Mouse (Mus musculus) cerebellum, adult 2 months (tissue): ENCODE measurements around the gene Gm49361. TPM values are rescaled to one million over a fixed set of nuclear protein-coding genes. Genes with fewer than 3 reads are reported as not detected.
A peak's percentile ranks its signal among the peaks of the same experiment; 100 is the strongest.

Experiments
- DNase-seq, 2 experiments: peaks; one replicate each; pipeline ENCODE4 v3.0.0; 2021
- H3K27ac ChIP-seq: fragments of 200-500 bp; 2 replicates; pipeline ENCODE4 v1.5.1; 2012; ENCODE audit warnings: low read length, control low read depth, inconsistent platforms; ENCODE audit not compliant: insufficient read depth
- H3K27me3 ChIP-seq: fragments of 200-500 bp; 2 replicates; pipeline ENCODE4 v1.6.1; 2012; ENCODE audit warnings: inconsistent platforms, mild to moderate bottlenecking, low read length, moderate library complexity; ENCODE audit not compliant: control insufficient read depth, insufficient read depth
- H3K4me1 ChIP-seq: fragments of 200-500 bp; 2 replicates; pipeline ENCODE4 v1.6.1; 2011; ENCODE audit warnings: low read length; ENCODE audit not compliant: control insufficient read depth, insufficient read depth
- H3K4me3 ChIP-seq: fragments of 200-500 bp; replicated peaks from 2 replicates; pipeline ENCODE3; 2011; ENCODE audit warnings: mild to moderate bottlenecking, low read depth, low read length, control low read depth; ENCODE audit not compliant: insufficient read depth
- CTCF ChIP-seq: fragments of 200-500 bp; IDR thresholded peaks from 2 replicates; pipeline ENCODE4 v1.5.1; 2011; ENCODE audit warnings: low read depth, mild to moderate bottlenecking, control low read depth, low read length, moderate library complexity, borderline replicate concordance; ENCODE audit not compliant: insufficient read depth
- POLR2A ChIP-seq: fragments of 200-500 bp; IDR thresholded peaks from 2 replicates; pipeline ENCODE4 v1.6.1; 2011; ENCODE audit warnings: low read length, control low read depth, borderline replicate concordance; ENCODE audit not compliant: insufficient read depth
- WGBS: fragments of 180-500 bp; shearing (Covaris S2); methylation state at CpG from one replicate; pipeline ENCODE4 v1.1.7; 2018; 5-methylcytosine and 5-hydroxymethylcytosine counted together
- polyA plus RNA-seq: library from polyadenylated mRNA; depleted of rRNA; stranded (reverse); fragments of >200 nt; gene quantifications from 2 replicates; pipeline ENCODE4 v1.2.3, GENCODE M21; 2012

Gene Gm49361
- polyA plus RNA-seq, 1 experiment, result not detected

DNA sequence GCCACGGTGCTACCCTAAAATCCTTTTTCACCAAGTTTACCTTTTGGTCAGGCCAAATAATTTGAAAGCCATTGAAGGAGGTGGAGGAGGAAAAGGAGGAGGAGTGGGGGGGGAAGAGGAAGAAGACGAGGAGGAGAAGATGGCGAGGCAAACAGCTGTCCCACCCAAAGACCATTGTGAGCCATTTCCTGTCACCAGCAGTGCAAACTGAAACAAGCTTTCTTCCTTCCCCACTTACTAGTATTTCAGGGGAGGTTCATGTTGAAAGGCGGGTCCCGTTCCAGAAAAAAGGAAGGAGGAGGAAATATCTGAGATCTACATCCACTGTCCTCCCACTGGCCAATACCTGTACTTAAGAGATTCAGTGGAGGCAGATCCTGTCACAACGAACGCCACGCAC, 16.5 kb downstream of the Gm49361 start:
- no peak for DNase-seq
- Histone ChIP-seq H3K4me3 (no peak overlapping the region), H3K27me3 (no peaks in the 10 kb centered on the region), H3K27ac (no peak overlapping the region), H3K4me1 (peaks cover 16% of the 10 kb centered on the region)
- WGBS, result 78% methylated on average over 8 of the region's 8 CpGs
- no peak for TF ChIP-seq CTCF
- TF ChIP-seq POLR2A, result no peak

DNA sequence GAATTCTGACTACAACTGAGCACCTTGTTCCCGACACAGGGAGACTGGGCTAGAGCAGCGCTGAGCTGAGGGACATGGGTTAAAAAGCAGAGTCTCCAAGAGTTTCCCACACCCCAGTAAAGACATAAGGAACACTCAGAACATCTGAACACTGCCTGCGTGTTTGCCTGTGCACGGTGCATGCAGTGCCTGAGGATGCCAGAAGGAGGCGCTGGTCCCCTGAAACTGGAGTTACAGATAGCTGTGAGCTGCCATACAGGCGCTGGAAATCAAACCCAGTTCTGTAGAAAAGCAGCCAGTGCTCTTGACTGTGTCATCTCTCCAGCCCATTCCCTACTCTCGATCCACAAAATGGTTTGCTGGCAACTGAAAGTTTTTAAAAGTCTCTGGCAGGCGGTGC, 19.7 kb downstream of the Gm49361 start:
- DNase-seq, result no peak
- Histone ChIP-seq H3K27ac (no peak overlapping the region), H3K4me3 (no peak overlapping the region), H3K27me3 (no peaks in the 10 kb centered on the region), H3K4me1 (peaks cover 21% of the 10 kb centered on the region)
- TF ChIP-seq POLR2A, result no peak
- TF ChIP-seq CTCF, result peak; percentile 26; the same call in 1 of the 2 replicates
- WGBS, result 81% methylated on average over 8 of the region's 8 CpGs

DNA sequence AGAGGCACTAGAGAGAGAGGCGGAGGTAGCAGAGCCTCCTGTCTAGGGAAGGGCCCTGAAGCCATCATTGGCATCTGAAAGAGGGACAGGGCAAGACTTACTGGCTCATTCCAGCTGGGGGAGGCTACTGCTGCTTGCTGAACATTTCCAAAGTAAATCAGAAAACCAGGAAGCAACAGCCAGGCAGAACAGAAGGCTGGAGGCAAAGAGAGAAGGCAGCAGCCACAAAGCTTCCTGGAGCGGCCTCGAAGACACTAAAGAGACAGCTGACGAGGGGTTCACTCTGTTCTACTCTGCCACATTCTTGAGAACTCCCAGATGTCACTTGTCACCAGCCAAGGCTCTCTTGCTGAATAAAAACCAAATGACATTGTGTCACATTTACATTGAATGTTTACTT, 21.4 kb downstream of the Gm49361 start:
- no peak for TF ChIP-seq POLR2A
- TF ChIP-seq CTCF, result no peak
- DNase-seq, result no peak
- 54% methylated on average over 4 of the region's 4 CpGs for WGBS

DNA sequence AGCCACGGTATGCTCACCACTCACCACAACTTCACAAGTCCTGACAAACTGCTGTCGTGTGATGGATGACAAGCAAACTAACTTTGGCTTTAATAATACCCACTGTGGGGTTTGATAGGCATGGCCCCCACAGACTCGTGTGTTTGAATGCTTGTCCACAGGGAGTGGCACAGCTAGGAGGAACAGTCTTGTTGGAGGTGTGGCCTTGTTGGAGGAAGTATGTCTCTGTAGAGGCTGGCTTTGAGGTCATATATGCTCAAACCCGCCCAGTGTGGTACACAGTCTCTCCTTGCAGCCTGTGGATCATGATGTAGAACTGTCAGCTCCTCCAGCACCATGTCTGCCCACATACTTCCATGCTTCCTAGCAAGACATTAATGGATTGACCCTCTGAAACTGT, 27.7 kb downstream of the Gm49361 start:
- Histone ChIP-seq H3K27ac (no peak overlapping the region), H3K27me3 (no peaks in the 10 kb centered on the region), H3K4me1 (peaks cover 9% of the 10 kb centered on the region), H3K4me3 (no peak overlapping the region)
- TF ChIP-seq POLR2A (no peak), CTCF (no peak)
- DNase-seq, result no peak
- 78% methylated on average over 4 of the region's 4 CpGs for WGBS

More for the DNA sequence above, 21.4 kb downstream of the Gm49361 start:
- no peak overlapping the region for H3K4me3 ChIP-seq
- peaks cover 12% of the 10 kb centered on the region for H3K4me1 ChIP-seq
- no peaks in the 10 kb centered on the region for H3K27me3 ChIP-seq
- no peak overlapping the region for H3K27ac ChIP-seq

DNA sequence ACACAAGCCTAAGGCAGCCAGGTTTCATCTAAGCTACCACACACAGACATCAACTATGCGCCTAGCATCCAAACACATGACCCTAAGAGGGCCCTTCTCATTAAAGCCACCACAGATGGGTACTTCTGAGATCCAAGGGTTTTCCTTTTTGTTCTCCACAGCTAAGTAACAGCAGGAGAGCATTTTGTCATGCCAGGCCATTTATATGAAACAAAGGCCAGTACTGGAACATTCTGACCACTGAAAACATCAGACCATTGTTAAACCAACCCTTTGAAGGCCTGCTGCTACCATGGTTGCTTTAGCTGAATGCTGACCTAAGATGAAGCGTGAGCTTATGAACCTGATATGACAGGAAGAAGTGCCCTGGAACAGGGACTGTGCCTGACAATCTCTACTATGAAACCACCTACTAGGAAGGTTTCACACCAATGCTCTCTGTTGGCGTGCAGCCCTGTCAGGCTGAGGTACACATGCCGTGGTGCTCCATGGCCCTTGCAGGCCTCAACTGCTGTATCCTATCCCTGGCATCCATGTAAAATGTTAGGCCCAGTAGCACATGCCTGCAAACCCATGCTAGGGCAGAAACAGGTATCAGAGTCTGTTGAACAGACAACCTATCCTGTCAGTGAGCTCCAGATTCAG, 29.2 kb downstream of the Gm49361 start:
- TF ChIP-seq POLR2A (no peak), CTCF (no peak)
- Histone ChIP-seq H3K27ac (peak overlapping the region; percentile 4; the same call in 1 of the 2 replicates), H3K27me3 (no peaks in the 10 kb centered on the region), H3K4me3 (no peak overlapping the region), H3K4me1 (peaks cover 9% of the 10 kb centered on the region)
- WGBS, result 38% methylated on average over 4 of the region's 4 CpGs
- peak; percentile 53 to 57 for DNase-seq

DNA sequence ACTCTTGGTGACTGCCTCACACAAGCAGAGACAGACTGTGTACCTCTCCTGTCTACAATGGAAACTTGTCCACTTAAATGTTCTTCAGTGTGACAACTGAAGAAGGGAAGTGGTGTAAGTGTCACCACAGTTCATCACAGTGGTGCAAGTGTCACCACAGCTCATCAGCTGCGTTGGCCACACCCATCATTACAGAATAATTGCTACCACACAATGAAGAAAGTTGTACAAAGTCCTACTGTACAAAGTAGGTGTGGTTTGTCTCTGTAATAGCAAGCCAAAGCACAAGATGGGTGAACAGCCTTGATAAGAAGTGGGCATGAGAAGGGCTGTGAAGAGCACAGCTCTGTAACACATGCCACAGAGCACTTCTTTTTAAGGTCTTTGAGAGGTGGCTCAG, 33.0 kb downstream of the Gm49361 start:
- no peaks in the 10 kb centered on the region for H3K27me3 ChIP-seq
- H3K4me3 ChIP-seq, result no peak overlapping the region
- H3K4me1 ChIP-seq, result peaks cover 14% of the 10 kb centered on the region
- DNase-seq, result no peak
- 92% methylated on average over 1 of the region's 1 CpGs for WGBS
- TF ChIP-seq CTCF, result no peak
- TF ChIP-seq POLR2A, result no peak
- no peak overlapping the region for H3K27ac ChIP-seq

DNA sequence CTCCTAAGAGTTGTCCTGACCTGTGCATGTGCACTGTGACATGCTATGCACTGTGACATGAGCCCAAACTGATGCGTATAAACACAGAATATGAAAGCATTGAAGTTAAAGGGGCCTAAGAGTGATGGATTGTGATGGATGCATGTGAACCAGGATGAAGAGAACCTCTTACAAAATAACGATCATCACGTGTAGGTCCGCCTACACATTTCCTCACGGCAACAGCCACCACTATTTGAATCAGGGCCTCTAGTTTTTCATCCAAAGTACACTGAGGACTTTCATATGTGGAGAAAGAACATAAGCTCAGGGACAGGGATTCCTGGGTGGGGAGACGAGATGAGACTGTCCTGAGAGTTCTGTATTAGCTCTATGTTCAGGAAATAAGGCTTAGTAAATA, 34.8 kb downstream of the Gm49361 start:
- Histone ChIP-seq H3K27ac (no peak overlapping the region), H3K27me3 (no peaks in the 10 kb centered on the region), H3K4me1 (peaks cover 14% of the 10 kb centered on the region), H3K4me3 (no peak overlapping the region)
- DNase-seq, result no peak
- 90% methylated on average over 6 of the region's 6 CpGs for WGBS
- TF ChIP-seq CTCF (no peak), POLR2A (no peak)

DNA sequence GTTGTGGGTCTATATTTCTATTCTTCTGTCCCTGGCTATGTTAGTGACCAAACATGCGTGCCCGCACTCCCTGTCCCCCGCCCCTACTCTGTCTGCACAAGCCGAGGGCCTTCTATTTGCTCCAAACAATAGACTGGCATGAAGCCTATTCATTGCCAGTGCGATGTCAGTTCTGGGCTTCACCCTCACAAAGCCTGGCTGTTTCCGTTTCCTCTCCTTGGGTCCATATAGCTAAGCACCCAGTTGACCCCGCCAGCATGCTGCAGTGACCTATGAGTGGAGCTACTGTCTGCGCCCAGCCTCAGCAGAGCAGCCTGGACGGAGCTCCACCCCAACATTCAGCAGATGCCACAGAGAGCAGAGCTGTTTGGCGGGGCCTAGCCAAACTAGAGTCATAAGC, 36.7 kb downstream of the Gm49361 start:
- no peak overlapping the region for H3K27ac ChIP-seq
- no peaks in the 10 kb centered on the region for H3K27me3 ChIP-seq
- H3K4me1 ChIP-seq, result peaks cover 13% of the 10 kb centered on the region; the same call in 1 of the 2 replicates
- WGBS, result 61% methylated on average over 10 of the region's 10 CpGs
- H3K4me3 ChIP-seq, result no peak overlapping the region
- DNase-seq, result no peak
- TF ChIP-seq CTCF (no peak), POLR2A (no peak)
